Mouse (Mus musculus): ENCODE measurements at regions not wholly inside any gene's neighbourhood (a gene's known extent, or its start where the extent isn't known, plus 50 kb on each side); places are given as distances from the start of the nearest gene placed in this dataset.
A peak's percentile ranks its signal among the peaks of the same experiment; 100 is the strongest.

GRCm38 (mm10) chr8:116359761-116360160 is 145.0 kb upstream of the Dynlrb2 start:
- H3K4me1 ChIP-seq (replicated peaks; ENCODE audit: control insufficient read depth, insufficient read depth, low read length): no peaks in the 10 kb centered on the region
- no peaks in the 10 kb centered on the region for H3K9me3 ChIP-seq (ENCODE audit: control insufficient read depth)
- TF ChIP-seq CTCF (IDR thresholded peaks at IDR 0.05; ENCODE audit: low read depth): no peak
- no peak for ATAC-seq
- no peaks in the 10 kb centered on the region for H3K27me3 ChIP-seq (replicated peaks; ENCODE audit: control insufficient read depth, insufficient read depth, low read length)
- no peak overlapping the region for H3K27ac ChIP-seq (ENCODE audit: low read depth, low read length)
- 86% methylated on average over 4 of the region's 4 CpGs for WGBS
- H3K36me3 ChIP-seq (ENCODE audit: control insufficient read depth, insufficient read depth): no peaks in the 10 kb centered on the region
- H3K4me3 ChIP-seq (ENCODE audit: low read depth, low read length): no peak overlapping the region
- H3K4me2 ChIP-seq (replicated peaks; ENCODE audit: low read depth): no peak overlapping the region
- H3K9ac ChIP-seq (ENCODE audit: low read depth, low read length): no peak overlapping the region

- no peaks in the 10 kb centered on the region for H3K36me3 ChIP-seq (ENCODE audit: control insufficient read depth, insufficient read depth)
- no peak for ATAC-seq
- no peak overlapping the region for H3K4me3 ChIP-seq (ENCODE audit: low read depth, low read length)
- WGBS: 84% methylated on average over 6 of the region's 6 CpGs
- no peaks in the 10 kb centered on the region for H3K4me1 ChIP-seq (replicated peaks; ENCODE audit: control insufficient read depth, insufficient read depth, low read length)
- H3K9ac ChIP-seq (ENCODE audit: low read depth, low read length): no peak overlapping the region
- no peak for TF ChIP-seq CTCF (IDR thresholded peaks at IDR 0.05; ENCODE audit: low read depth)
- H3K27ac ChIP-seq (ENCODE audit: low read depth, low read length): no peak overlapping the region
- no peaks in the 10 kb centered on the region for H3K27me3 ChIP-seq (replicated peaks; ENCODE audit: control insufficient read depth, insufficient read depth, low read length)
- no peak overlapping the region for H3K4me2 ChIP-seq (replicated peaks; ENCODE audit: low read depth)
- H3K9me3 ChIP-seq (ENCODE audit: control insufficient read depth): no peaks in the 10 kb centered on the region
Observed at GRCm38 (mm10) chr8:116354756-116355155, 150.0 kb upstream of the Dynlrb2 start.

- Histone ChIP-seq H3K9me3 (ENCODE audit: control insufficient read depth) (no peaks in the 10 kb centered on the region), H3K36me3 (ENCODE audit: control insufficient read depth, insufficient read depth) (no peaks in the 10 kb centered on the region), H3K27ac (ENCODE audit: low read depth, low read length) (no peak overlapping the region), H3K27me3 (replicated peaks; ENCODE audit: control insufficient read depth, insufficient read depth, low read length) (no peaks in the 10 kb centered on the region), H3K4me2 (replicated peaks; ENCODE audit: low read depth) (no peak overlapping the region), H3K4me1 (replicated peaks; ENCODE audit: control insufficient read depth, insufficient read depth, low read length) (no peaks in the 10 kb centered on the region), H3K9ac (ENCODE audit: low read depth, low read length) (no peak overlapping the region), H3K4me3 (ENCODE audit: low read depth, low read length) (no peak overlapping the region)
- TF ChIP-seq CTCF (IDR thresholded peaks at IDR 0.05; ENCODE audit: low read depth): no peak
- 49% methylated on average over 5 of the region's 5 CpGs for WGBS
- ATAC-seq: peak; percentile 83
Observed at GRCm38 (mm10) chr8:116353911-116354310, 150.9 kb upstream of the Dynlrb2 start.

DNA sequence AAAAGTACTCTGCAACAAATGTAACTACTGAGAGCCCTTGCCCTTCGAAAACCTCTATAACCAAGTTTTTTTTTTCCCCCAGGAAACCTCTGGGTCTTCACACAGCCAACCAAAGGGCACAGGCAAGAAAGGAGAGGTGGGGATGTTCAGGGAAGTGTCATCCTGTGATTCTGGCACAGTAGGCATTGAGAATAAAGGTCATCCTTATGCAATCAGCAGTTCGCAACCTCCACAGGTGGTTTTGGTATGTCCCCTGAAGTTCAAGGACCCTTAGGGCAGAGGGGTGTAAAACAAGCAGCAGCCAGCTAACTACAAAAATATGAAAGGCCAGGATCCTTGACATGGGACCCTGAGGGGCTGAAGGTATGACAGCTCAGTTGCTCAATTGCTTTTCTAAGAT is 152.1 kb upstream of the Dynlrb2 start:
- Histone ChIP-seq H3K27me3 (replicated peaks; ENCODE audit: control insufficient read depth, insufficient read depth, low read length) (no peaks in the 10 kb centered on the region), H3K27ac (ENCODE audit: low read depth, low read length) (no peak overlapping the region), H3K4me2 (replicated peaks; ENCODE audit: low read depth) (no peak overlapping the region), H3K36me3 (ENCODE audit: control insufficient read depth, insufficient read depth) (no peaks in the 10 kb centered on the region), H3K4me1 (replicated peaks; ENCODE audit: control insufficient read depth, insufficient read depth, low read length) (no peaks in the 10 kb centered on the region), H3K9me3 (ENCODE audit: control insufficient read depth) (no peaks in the 10 kb centered on the region), H3K9ac (ENCODE audit: low read depth, low read length) (no peak overlapping the region), H3K4me3 (ENCODE audit: low read depth, low read length) (no peak overlapping the region)
- TF ChIP-seq CTCF (IDR thresholded peaks at IDR 0.05; ENCODE audit: low read depth): no peak
- no peak for ATAC-seq
- whole genome bisulfite sequencing: 92% methylated on average over 2 of the region's 2 CpGs

DNA sequence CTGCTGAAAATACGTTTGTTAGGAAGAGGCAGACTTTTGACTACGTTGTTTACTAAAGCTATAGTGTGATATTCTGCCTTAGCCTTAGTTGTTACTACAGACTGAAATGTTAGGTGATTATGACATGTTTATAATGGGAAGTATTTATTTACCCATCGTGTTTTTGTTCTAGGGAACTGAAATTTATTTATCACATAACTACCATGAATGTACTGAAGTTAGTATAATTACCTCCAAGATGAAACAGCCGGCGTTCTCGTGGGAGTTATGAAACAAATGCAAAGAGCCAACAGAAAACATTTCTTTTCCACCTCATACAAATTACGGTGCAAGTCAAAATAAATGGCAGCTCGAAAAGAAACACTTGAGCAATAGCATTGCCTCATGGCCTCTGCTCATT is 155.8 kb upstream of the Dynlrb2 start:
- Histone ChIP-seq H3K4me1 (replicated peaks; ENCODE audit: control insufficient read depth, insufficient read depth, low read length) (no peaks in the 10 kb centered on the region), H3K9me3 (ENCODE audit: control insufficient read depth) (no peaks in the 10 kb centered on the region), H3K27me3 (replicated peaks; ENCODE audit: control insufficient read depth, insufficient read depth, low read length) (no peaks in the 10 kb centered on the region), H3K9ac (ENCODE audit: low read depth, low read length) (no peak overlapping the region), H3K4me2 (replicated peaks; ENCODE audit: low read depth) (no peak overlapping the region), H3K27ac (ENCODE audit: low read depth, low read length) (no peak overlapping the region), H3K36me3 (ENCODE audit: control insufficient read depth, insufficient read depth) (no peaks in the 10 kb centered on the region), H3K4me3 (ENCODE audit: low read depth, low read length) (no peak overlapping the region)
- WGBS: 74% methylated on average over 8 of the region's 8 CpGs
- no peak for TF ChIP-seq CTCF (IDR thresholded peaks at IDR 0.05; ENCODE audit: low read depth)
- no peak for ATAC-seq

- 67% methylated on average over 5 of the region's 5 CpGs for WGBS
- no peak overlapping the region for H3K9ac ChIP-seq (ENCODE audit: low read depth, low read length)
- no peak overlapping the region for H3K4me3 ChIP-seq (ENCODE audit: low read depth, low read length)
- H3K4me1 ChIP-seq (replicated peaks; ENCODE audit: control insufficient read depth, insufficient read depth, low read length): no peaks in the 10 kb centered on the region
- no peak for TF ChIP-seq CTCF (IDR thresholded peaks at IDR 0.05; ENCODE audit: low read depth)
- ATAC-seq: no peak
- no peaks in the 10 kb centered on the region for H3K9me3 ChIP-seq (ENCODE audit: control insufficient read depth)
- H3K27ac ChIP-seq (ENCODE audit: low read depth, low read length): no peak overlapping the region
- H3K36me3 ChIP-seq (ENCODE audit: control insufficient read depth, insufficient read depth): no peaks in the 10 kb centered on the region
- H3K4me2 ChIP-seq (replicated peaks; ENCODE audit: low read depth): no peak overlapping the region
- H3K27me3 ChIP-seq (replicated peaks; ENCODE audit: control insufficient read depth, insufficient read depth, low read length): no peaks in the 10 kb centered on the region
Observed at GRCm38 (mm10) chr8:116346990-116347389, 157.8 kb upstream of the Dynlrb2 start.

- Histone ChIP-seq H3K4me1 (replicated peaks; ENCODE audit: control insufficient read depth, insufficient read depth, low read length) (no peaks in the 10 kb centered on the region), H3K9me3 (ENCODE audit: control insufficient read depth) (no peaks in the 10 kb centered on the region), H3K27ac (ENCODE audit: low read depth, low read length) (no peak overlapping the region), H3K4me2 (replicated peaks; ENCODE audit: low read depth) (no peak overlapping the region), H3K27me3 (replicated peaks; ENCODE audit: control insufficient read depth, insufficient read depth, low read length) (no peaks in the 10 kb centered on the region), H3K36me3 (ENCODE audit: control insufficient read depth, insufficient read depth) (no peaks in the 10 kb centered on the region), H3K9ac (ENCODE audit: low read depth, low read length) (no peak overlapping the region), H3K4me3 (ENCODE audit: low read depth, low read length) (no peak overlapping the region)
- 64% methylated on average over 5 of the region's 5 CpGs for WGBS
- no peak for TF ChIP-seq CTCF (IDR thresholded peaks at IDR 0.05; ENCODE audit: low read depth)
- ATAC-seq: no peak
Observed at GRCm38 (mm10) chr8:116344590-116345222, 160.1 kb upstream of the Dynlrb2 start.

Data from intestine, postnatal 0 days (tissue).